Mouse (Mus musculus) 3T3-L1 (cell line): ENCODE measurements around the gene Ddx54.
A peak's percentile ranks its signal among the peaks of the same experiment; 100 is the strongest.

Experiments used
- DNase-seq: peaks from one replicate; pipeline ENCODE4 v3.0.0-alpha.2; 2015; ENCODE audit warnings: low read depth, low spot score

The Ddx54 gene

DNA sequence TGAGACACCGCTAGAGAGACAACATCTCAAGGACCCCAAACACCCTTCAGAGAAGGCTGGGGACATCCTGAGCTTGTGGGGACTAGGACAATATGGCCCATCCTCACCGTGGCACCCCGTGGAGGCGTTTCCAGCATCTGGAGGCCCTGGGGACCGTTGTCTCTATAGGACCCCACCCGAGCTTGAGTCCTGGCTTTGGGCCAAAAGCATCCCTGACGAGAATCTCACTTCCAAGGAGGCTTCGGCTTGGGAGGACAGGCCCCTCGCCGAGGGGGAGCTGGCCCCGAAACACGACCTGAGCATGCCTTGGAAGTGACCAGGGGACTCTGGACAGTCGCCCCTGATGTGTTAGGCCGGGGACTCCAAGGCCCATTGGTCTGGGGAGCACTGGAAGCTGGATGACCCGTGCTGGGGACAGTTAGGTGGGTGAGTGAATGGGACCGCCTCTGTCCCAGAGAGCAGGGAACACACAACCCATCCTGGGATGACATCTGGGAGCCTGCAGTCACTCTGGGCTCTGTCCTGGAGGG is 3.2 kb upstream of the Ddx54 start:
- DNase-seq = no peak

DNA sequence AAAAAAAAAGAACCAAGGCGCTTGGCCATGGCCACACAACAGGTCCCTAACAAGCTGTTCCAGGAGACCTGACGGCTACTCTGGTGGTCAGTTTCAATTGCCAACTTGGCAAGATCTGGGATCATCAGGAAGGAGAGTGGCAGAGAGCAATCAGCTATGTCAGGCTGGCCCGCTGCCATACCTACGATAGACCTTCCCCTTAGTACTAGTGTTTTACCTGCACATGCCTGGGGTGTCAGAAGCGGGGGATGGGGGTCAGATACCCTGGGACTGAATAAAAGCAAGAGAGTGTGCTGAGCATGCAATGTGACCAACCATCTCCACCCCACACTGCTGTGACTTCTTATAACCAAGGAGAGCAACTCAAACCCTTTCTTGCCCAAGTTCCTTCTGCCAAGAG is 1.6 kb upstream of the Ddx54 start:
- no peak for DNase-seq

- DNase-seq = peak; percentile 37
These were observed 1.1 kb upstream of the Ddx54 start for GRCm38 (mm10) chr5:120611416-120611815.

DNA sequence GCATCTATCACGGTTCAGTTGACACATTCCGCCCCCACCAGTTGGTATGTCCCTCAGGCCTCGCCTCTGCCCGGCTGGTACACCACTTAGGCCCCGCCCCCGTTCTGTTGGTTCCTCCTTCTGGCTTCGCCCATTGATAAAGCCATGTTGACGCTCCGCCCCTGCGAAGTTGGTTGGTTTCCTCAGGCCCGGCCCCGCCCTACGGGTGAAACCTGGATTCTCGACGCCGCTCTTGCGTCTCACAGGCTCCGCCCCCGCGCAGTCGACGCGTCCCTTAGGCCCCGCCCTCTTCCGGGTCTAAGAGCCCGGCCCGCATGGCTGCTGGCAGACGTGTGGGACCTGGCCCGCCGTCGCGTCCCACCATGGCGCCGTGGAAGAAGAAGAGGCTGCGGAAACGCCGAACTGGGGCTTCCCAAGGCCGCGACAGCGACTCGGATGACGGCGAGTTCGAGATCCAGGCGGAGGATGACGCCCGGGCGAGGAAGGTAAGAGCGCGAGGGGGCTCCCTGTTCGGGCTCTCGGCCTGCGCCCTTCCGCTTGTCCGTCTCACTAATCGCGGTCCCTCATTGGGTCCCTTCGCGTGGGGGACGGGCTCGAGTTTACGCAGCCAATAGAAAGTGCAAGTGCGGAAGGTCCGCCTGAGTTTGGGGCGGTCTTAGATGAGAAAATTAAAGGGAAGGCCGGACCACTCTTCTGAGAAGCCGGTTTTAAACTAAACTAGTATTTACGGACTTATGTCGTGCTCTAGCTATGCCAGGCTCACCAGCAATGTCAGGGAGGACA is 474 bp downstream of the Ddx54 start:
- peak; percentile 100 for DNase-seq

DNA sequence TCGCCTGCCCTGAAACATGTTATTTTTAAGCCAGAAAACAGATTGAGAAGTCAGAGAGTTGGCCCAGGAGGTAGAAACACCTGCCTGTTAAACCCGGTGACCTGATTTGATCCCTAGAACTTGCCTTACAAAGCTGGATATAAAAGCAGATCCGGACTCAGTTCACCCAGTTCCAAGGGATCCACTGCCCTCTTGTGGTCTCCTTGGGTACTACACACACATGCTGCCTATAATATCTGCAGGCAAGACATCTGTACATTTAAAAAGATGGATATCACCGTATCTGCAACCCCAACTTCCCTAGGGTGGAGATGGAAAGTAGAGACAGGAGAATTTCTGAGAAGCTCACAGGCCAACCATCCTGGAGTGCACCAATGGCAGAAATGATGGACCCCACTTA is 3.4 kb downstream of the Ddx54 start:
- peak; percentile 76 for DNase-seq

DNA sequence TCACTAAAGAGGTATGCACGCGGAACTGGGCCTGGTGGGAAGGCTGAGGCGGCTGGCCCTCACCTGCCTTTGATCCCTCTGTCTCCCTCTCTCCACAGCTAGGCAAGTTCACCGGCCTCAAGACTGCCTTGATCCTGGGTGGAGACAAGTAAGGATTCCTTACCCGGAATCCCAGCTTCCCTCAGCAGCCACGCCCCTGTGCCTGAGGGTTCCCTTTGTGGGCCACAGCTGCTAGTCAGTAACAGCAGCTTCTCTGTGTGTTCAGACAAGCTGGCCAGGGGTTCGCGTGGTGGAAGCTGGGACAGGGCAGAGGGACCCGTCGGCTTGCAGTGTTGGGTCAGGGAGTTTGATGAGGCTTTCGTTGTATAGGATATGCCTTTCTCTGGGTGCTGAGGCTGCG is 6.2 kb downstream of the Ddx54 start:
- peak; percentile 11 for DNase-seq

- peak; percentile 82 for DNase-seq
These were observed 6.7 kb downstream of the Ddx54 start for GRCm38 (mm10) chr5:120619201-120619600.

DNA sequence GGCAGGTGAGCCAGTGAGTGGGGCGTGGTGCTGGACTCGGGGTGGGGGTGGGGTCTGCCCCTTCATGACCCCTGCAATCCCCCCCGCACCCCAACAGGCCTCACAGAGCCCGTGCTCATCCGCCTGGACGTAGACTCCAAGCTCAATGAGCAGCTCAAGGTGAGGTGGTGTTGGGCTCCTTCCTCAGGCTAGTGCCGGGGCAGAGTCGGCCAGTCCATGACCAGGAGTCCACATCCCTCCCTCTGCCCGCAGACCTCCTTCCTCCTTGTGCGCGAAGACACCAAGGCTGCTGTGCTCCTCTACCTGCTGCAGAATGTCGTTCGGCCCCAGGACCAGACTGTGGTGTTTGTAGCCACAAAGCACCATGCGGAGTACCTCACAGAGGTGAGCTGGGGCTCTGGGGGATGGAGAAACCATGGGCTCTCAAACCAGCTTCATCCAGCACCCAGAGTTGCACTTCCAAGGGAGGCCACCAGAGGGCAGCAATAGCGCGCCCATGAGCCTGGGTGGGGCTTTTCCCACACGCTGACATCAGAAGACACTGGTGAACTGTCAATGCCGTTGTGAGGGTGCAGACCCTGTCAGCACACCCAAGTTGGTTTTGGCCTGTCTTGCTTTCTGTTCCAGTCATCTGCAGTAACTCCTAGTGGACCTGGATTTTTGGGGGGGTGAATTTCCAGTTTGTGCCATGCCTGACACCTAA is 8.0 kb downstream of the Ddx54 start:
- peak; percentile 91 for DNase-seq

DNA sequence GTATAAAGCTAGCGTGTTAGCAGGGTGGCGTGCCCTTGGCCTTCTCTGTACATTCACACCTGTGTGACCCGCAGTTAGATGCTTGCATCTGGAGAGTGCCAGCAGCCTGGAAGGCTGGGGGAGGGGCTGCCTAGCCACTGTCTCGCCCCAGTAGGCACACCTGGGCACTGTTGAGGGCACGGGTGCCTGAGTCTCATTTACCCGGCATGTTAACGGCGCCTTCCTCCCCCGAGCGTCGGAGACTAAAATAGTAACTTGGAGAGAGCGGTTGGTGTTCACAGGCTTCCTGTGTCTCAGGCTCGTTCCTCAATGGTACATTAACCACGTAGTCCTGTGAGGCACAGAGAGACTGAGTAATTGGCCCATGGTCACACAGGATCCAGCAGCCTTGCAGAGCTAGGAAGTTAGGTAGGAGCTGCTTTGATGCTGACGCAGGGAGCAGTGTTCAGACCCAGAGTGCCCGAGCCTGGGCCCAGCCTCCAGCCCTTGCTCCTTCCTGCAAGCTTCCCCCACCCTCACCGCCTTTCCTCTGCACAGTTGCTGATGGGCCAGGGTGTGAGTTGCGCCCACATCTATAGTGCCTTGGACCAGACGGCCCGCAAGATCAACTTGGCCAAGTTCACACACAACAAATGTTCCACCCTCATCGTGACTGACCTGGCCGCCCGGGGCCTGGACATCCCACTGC is 8.7 kb downstream of the Ddx54 start:
- DNase-seq = no peak

DNA sequence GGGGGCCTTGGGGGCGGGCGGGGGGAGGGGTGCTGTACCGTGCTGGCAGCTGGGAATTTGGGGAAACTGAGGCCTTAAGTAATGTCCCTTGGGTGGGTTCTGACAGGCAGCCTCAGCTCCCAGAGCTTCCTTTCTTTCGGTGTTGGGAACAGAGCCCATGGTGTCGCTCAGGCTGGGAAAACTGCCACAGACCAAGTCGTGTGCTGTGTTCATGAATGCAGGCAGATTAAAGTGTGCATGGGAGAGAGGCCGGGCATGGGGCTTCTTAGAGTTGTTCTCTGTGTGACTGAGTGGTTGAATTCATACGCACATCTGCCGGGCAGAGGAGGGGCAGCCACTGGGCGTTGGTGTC is 9.3 kb downstream of the Ddx54 start:
- DNase-seq = no peak

- peak; percentile 49 for DNase-seq
These were observed 9.8 kb downstream of the Ddx54 start for GRCm38 (mm10) chr5:120622198-120622851.

GRCm38 (mm10) chr5:120624427-120624826 is 11.9 kb downstream of the Ddx54 start:
- DNase-seq = no peak

DNA sequence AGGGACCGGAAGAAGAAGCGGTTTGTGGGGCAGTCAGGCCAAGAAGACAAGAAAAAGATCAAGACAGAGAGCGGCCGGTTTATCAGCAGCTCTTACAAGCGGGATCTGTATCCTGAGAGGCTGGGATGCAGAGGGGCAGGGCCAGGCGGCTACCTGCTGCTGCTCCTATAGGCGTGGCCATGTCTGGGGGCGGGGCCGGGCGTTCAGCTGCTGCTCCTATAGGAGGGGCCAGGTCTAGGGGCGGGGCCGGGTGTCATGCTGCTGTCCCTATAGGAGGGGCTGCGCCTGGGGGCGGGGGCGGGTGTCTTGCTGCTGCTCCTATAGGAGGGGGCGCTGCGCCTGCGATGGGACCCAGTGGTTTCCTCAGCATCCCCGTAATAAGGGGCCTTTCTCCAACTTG is 13.9 kb downstream of the Ddx54 start:
- DNase-seq = no peak

DNA sequence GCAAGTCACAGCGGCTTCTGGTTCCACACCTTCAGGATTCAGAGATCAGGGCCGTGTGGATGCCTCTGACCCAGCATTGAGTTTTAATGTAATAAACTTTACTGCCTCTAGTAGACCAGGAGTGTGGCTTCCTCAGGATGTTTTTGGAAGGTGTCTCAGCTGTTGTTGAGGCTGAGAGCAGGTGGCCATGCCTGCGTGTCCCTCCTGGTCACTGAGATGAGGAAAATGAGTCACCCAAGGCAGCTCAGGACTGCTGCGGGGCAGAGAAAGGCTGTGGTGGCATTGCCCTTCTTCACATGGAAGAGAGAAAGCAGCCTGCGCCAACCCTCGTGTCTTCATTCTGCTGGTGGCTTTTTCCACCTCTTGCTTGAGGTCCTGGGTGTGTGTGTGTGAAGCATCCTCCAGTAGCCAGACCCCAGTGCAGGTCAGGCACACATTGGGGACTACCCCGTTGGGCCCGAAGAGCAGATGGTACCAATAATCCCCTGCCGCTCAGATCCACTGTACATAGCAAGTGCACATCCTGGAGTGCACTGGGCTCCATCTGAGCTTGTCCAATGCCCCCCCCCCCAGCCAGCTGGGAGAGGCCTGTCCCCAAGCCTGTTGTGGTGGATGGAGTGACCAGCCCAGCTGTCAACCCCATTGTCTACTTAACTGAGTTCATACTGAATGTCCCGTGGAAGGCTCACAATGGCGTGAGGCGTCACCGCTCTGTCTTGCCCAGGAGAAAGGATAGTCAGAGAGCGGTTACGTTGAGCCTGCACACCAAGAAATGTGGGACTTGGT is 15.2 kb downstream of the Ddx54 start:
- no peak for DNase-seq

- DNase-seq = peak; percentile 35
These were observed 16.1 kb downstream of the Ddx54 start for GRCm38 (mm10) chr5:120628624-120629023.

DNA sequence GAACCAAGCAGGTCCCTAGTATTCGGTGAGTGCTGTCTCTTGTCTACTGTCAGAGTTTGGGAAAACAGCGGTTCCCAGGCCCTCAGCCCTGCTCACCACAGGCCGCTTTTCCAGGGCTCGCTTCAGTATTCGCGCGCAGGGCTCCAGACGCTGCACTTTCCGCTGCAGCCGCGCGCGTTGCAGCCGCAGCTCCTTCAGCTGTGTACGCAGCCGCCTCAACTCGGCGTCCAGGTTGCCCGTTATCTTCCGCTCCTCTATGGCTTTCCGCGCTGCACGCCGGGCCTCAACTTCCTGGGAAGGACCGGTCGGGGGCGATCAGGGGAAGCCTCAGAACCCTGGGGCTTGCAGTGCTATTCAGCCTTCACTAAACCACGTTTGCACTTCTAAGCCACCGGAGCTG is 18.6 kb downstream of the Ddx54 start:
- DNase-seq = no peak

DNA sequence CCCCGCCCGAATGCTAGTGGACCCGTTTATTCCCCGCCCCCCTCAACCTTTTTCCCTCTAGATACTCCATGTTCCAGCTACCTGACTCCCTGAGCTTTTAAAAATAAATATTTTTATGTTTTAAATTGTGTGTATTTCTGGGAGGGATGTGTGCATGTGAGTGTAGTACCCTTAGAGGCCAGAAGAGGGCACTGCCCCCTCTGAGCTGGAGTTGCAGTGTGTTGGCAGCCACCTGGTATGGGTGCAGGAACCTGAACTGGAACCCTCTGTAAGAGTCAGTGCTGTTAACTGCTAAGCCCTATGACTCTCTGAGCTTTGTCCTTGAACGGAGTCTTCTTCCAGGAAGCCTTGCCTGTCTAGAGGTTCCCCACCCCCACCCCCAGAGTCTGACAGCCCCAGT is 19.4 kb downstream of the Ddx54 start:
- no peak for DNase-seq

- no peak for DNase-seq
These were observed 21.6 kb downstream of the Ddx54 start, which contains the start of gene Cfap73 for GRCm38 (mm10) chr5:120634131-120634530. TSS of gene Cfap73 (minus strand) at chr5:120634235.

- DNase-seq = no peak
These were observed 22.3 kb downstream of the Ddx54 start for GRCm38 (mm10) chr5:120634860-120635259.

DNA sequence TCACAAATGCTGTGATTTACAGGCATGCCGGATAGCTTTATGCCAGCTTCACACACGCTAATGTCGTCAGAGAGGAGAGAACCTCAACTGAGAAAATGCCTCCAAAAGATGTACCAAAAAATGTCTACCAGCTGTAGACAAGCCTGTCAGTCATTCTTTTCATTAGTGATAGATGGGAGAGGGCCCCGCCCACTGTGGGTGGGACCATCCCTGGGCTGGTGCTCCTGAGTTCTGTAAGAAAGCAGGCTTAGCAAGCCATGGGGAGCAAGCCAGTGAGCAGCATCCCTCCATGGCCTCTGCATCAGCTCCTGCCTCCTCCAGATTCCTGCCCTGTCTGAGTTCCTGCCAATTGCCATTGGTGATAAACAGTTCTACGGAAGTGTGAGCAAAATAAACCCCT is 23.1 kb downstream of the Ddx54 start:
- DNase-seq = no peak

DNA sequence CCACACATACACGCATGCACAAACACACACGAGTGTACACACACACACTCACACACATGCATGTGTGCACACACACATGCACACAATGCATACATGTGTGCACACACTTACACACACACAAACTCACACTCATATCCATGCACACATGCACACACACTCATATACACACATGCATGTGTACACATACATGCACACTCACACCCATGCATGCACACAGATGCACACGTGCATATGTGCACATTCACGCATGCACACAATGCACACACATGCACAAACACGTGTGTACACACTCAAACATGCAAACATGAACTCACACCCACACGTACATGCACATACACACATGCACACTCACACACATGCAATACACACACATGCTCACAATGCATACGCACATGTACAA is 27.6 kb downstream of the Ddx54 start:
- DNase-seq = no peak
